Mouse (Mus musculus): ENCODE results near the gene Kifc5b.
"Not testable (repeated sequence)": the region's sequence is repeated elsewhere in the genome, so short reads cannot be mapped to it uniquely, and the experiment has no call there.

Gene Kifc5b

GRCm38 (mm10) chr17:26919516-26919915 is 2.6 kb downstream of the Kifc5b start:
- not testable (repeated sequence) for DNase-seq (ENCODE audit: extremely low spot score)

GRCm38 (mm10) chr17:26922368-26922767 is 5.5 kb downstream of the Kifc5b start:
- DNase-seq (ENCODE audit: extremely low spot score) = not testable (repeated sequence)

DNA sequence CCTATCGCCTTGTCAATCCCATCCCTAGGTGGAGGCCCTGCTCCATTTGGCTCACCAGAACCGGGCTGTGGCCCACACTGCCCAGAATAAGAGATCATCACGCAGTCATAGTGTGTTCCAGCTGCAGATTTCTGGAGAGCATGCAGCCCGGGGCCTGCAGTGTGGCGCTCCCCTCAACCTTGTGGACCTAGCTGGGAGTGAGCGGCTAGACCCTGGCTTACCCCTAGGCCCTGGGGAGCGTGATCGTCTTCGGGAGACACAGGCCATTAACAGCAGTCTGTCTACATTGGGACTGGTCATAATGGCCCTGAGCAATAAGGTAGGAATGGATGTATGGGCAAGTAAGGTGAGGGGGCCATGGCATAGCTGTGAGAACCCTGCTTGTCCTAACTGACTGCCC is 8.5 kb downstream of the Kifc5b start:
- not testable (repeated sequence) for DNase-seq (ENCODE audit: extremely low spot score)

GRCm38 (mm10) chr17:26931795-26932194 is 14.9 kb downstream of the Kifc5b start:
- peak; percentile 34 for DNase-seq (ENCODE audit: extremely low spot score)

DNA sequence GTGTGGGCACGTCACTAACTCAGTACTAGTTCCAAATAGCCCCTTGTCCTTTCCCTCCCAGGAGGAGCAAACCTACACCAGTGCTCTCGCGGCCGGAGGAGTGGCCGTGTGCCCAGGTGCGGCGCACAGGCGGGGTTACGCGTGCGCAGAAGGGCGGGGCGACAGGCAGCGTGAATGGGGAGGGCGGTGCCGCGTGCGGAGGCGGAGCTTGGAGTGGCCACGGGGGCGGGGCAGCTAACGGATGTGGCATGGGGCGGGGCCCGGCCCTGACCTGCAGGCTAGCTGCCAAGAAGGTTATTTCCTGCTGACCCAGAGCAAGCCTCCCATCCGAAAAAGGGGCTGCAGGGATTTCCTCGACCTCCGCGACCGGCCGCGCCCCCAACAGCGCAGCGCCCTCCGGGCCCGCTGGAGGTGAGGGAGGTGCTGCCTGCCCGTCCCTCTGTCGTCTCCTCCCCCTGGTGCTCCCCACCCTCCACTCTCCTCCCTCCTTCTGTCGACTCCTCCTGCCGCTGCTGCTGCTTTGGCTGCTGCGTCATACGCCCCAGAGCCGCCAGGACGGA is 16.0 kb downstream of the Kifc5b start, which contains the start of gene Phf1:
TSS of gene Phf1 (plus strand) at position 214 of the 560 bp plus-strand sequence.
- DNase-seq (ENCODE audit: extremely low spot score) = peak; percentile 98

GRCm38 (mm10) chr17:26933419-26933818 is 16.5 kb downstream of the Kifc5b start:
- no peak for DNase-seq (ENCODE audit: extremely low spot score)

GRCm38 (mm10) chr17:26933885-26934827 is 17.3 kb downstream of the Kifc5b start:
- DNase-seq (ENCODE audit: extremely low spot score) = no peak

DNA sequence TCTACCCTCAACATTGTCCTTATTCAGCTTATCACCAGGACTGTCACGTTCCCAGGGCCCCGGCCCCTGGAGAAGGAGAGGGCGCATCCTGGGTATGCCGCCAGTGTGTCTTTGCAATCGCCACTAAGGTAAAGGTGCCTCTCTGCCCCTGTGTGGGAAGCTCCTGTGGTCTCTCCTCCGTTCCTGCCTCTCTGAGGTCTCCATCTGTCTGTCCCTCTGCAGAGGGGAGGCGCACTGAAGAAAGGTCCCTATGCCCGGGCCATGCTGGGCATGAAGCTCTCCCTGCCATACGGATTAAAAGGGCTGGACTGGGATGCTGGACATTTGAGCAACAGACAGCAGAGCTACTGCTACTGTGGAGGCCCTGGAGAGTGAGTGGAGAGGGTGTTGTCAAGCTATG is 18.1 kb downstream of the Kifc5b start:
- DNase-seq (ENCODE audit: extremely low spot score) = no peak

DNA sequence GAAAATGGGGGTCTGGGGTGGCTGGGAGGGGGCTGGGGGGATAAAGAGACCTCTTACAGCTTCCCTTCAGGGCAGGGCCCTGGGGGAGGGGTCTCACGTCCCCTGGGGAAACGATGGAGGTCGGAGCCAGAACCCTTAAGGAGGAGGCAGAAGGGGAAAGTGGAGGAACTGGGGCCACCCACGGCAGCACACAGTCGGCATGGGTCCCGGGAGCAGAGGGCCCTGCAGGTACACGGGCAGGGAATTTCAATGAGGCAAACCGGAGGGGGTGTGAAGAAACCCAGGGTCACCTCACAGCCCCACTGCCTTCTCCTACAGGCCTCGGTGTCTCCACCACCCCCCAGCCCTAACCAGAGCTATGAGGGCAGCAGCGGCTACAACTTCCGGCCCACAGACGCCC is 19.6 kb downstream of the Kifc5b start:
- no peak for DNase-seq (ENCODE audit: extremely low spot score)

DNA sequence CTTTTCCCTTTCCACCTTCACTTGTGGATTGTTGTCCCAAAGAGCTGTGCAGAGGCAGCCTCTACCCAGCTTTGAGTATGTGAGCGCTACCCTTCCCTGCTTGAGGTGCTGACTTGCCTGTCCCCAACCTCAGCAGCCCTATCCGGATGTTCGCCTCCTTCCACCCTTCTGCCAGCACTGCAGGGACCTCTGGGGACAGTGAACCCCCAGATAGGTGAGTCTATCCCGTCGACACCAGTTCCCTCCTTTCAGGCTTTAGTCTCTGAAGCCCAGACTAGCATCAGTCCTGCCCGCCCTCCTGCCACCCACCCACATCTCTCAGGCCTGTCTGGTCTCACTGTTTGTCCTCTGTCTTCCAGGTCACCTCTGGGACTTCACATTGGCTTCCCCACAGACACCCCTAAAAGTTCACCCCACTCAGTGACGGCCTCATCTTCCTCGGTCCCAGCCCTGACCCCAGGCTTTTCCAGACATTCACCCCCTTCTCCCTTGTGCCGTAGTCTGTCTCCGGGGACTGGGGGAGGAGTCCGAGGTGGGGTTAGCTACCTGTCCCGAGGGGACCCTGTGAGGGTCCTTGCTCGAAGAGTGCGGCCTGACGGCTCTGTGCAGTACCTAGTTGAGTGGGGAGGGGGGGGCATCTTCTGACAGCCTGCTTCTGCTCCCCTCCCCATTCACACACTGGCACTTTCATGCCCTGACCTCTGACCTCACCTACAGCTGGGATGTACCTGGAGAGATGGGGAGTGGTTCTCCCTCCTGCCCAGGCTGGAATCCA is 20.2 kb downstream of the Kifc5b start:
- DNase-seq (ENCODE audit: extremely low spot score) = no peak

DNA sequence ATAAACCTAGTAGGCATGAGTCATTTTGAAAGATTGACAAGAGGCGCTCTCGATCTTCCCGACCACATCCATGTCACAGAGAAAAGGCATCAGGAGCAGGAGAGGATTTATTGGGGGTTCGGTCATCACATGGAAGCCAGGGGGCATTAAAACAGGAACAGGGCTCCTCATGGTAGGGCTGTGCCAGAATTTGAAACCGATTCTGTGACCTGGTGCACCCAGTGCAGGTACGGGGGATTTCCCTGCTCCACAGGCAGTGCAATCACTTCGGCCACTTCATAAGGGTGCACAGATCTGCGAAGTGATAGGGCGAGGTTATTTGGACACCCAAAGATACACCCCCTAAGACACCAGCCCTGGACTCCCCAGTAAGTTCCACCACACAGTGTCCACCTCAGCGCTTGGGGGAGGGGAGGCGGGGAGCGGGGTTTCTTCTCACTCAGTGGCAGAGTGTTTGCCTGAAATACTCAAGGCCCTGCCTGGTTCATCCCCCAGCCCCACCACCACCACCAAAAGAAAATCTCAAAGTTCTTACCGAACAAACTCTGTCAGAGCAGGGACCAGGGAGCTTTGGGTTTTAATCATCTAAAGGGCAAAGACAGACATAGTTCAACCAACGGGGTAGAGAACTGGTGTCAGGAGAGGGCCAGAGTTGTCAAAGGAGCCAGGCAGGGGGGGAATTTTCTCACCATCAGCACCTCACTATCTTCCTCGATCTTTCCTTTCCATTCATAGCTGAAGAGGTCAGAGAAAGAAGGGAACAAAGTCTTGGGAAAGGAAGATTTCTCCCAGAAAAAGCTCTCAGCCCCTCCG is 21.2 kb downstream of the Kifc5b start:
- no peak for DNase-seq (ENCODE audit: extremely low spot score)

DNA sequence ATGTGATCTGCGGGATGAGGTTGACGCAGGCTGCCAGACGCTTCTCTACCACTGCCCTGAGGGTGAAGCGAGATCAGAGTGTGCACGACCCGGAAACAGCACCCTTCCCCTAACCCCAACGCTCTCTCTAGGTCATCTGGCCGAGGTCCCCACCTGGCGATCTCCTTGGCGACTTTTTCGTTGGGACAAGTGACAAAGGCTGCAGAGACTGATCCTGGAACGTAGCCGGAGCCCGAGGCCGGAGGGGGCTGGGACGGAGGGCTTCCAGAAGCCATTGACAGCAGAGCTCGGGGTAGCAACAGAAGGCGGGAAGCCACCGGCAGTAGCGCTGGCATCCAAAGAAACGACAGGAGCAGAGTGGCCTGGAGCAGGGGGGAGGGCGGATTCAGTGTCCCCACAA is 21.8 kb downstream of the Kifc5b start:
- DNase-seq (ENCODE audit: extremely low spot score) = peak; percentile 46

GRCm38 (mm10) chr17:26939178-26939972 is 22.5 kb downstream of the Kifc5b start, which contains the start of gene Cuta:
Gene Cuta (minus strand): TSS chr17:26939569.
- peak; percentile 99 for DNase-seq (ENCODE audit: extremely low spot score)

DNA sequence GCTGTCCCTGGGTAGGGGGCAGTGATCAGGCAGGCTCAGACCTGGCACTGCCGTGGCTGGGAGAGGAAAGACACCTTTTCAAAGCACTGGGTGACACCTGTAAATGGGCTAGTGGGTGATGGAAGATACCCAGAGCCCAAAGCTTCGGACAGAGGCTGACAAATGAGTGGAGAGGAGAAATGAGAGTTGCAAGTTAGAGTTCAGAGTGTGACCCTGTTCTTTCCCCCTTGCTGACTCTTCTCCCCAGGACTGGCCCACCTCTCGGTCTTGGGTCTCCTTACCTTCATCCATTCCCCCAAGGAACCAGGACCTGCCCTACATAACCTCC is 23.0 kb downstream of the Kifc5b start:
- DNase-seq (ENCODE audit: extremely low spot score) = no peak

GRCm38 (mm10) chr17:26941031-26941789 is 24.3 kb downstream of the Kifc5b start, which contains the start of gene Syngap1:
Gene Syngap1 (plus strand): TSS chr17:26941253.
- peak; percentile 67 for DNase-seq (ENCODE audit: extremely low spot score)

DNA sequence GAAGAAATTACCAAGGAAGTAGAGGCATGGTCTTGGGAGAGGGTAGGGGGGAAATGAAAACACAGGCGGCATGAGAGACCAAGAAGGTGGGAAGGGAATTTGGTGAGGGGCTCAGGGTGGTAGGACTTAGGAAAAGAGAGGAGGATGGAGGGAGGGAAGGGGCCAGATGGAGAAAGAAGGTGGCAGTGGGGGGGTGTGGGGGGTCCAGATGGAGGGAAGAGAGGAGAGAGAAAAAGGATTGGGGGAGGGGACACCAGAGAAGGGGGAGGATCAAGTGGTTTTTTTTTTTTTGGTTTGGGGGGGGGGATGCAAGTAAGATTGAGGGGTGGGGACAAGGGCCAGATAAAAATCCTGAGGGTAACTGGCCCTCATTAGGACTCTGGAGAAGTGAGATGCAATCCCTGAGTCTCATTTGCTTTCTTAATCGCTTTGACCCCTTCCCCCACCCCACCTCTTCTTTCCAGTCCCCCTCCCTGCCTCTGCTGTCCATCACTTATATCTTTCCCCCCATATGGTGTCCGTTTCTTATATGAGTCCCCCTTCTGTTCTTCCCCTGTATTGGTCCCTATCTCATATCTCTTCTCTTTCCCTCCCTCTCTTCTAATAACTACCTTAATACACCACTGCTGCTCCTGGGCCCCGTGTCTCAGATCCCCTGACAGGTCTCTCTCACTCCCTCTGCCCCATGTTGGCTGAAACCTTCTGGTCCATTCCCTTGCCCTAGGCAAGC is 25.1 kb downstream of the Kifc5b start:
- peak; percentile 12 for DNase-seq (ENCODE audit: extremely low spot score)

DNA sequence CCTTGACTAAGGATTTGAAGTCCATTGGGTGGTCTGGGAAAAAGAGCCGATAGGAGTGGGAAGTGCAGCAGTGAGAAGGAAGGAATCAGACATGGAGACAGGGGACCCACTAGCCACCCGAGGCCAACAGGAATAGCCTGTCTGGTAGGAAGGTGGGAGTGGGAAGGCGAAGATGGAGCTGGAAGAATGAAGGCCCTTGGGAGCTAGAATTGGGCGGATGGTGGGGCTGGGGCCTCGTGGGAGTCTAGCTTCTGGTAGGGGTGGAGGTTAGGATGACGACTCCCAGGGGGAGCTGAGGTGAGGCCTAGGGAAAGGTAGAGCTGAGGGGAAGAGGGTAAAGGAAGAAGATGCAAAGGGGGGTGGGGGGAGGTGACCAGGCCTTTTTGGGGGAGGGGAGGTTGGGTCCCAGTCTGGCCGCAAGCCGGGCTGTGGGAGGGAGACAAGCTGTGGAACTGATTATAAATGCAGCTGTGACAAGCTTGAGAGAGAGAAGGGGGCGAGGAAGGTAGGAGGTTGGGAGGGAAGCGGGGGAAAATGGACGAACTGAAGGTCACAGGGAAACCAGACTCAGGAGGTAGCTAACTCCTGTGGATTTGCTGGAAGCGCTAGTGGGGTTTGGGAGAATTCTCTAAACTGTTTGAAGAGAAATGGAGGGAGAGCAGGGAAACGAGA is 29.1 kb downstream of the Kifc5b start:
- DNase-seq (ENCODE audit: extremely low spot score) = peak; percentile 12

DNA sequence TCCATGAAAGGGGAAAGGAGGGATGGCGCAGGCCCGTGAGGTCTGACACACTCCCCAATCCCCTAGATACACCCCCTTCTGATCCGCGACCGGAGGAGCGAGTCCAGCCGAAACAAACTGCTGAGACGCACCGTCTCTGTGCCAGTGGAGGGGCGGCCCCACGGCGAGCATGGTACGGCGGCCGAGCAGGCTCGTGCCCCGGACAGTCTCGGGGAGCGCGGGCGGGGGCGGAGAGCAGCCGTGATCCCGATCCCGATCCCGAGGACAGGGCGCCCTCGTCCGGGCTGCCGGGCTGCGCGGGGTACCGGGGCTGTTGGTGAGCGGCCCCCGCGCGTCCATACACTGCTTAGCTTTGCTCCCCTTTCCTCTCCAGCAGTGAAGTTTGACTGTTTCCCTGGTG is 29.7 kb downstream of the Kifc5b start:
- DNase-seq (ENCODE audit: extremely low spot score) = peak; percentile 73
